Mouse (Mus musculus): Measurements from ENCODE around the gene Hdac5.
"Not testable (repeated sequence)": the region's sequence is repeated elsewhere in the genome, so short reads cannot be mapped to it uniquely, and the experiment has no call there.

Gene Hdac5

GRCm38 (mm10) chr11:102185677-102186076 is 44.3 kb downstream of the Hdac5 start:
- DNase-seq (ENCODE audit: low spot score in 2 of 2), result no peak

GRCm38 (mm10) chr11:102184646-102185495 is 45.1 kb downstream of the Hdac5 start, which contains the start of gene Lsm12:
TSS of gene Lsm12 (minus strand) at chr11:102185296.
- DNase-seq (ENCODE audit: low spot score in 2 of 2), result peak; percentile 76 to 87

- no peak for DNase-seq (ENCODE audit: low spot score in 2 of 2)
Measured at GRCm38 (mm10) chr11:102184253-102184645, 45.7 kb downstream of the Hdac5 start.

GRCm38 (mm10) chr11:102179836-102180235 is 50.1 kb downstream of the Hdac5 start:
- DNase-seq (ENCODE audit: low spot score in 2 of 2), result no peak

- no peak for DNase-seq (ENCODE audit: low spot score in 2 of 2)
Measured at GRCm38 (mm10) chr11:102168689-102169088, 61.3 kb downstream of the Hdac5 start.

- DNase-seq (ENCODE audit: low spot score in 2 of 2), result no peak
Measured at GRCm38 (mm10) chr11:102167539-102167938, 62.4 kb downstream of the Hdac5 start.

- no peak for DNase-seq (ENCODE audit: low spot score in 2 of 2)
Measured at GRCm38 (mm10) chr11:102165971-102166722, 63.8 kb downstream of the Hdac5 start.

- DNase-seq (ENCODE audit: low spot score in 2 of 2), result no peak
Measured at GRCm38 (mm10) chr11:102159781-102160180, 70.2 kb downstream of the Hdac5 start.

GRCm38 (mm10) chr11:102158024-102158423 is 71.9 kb downstream of the Hdac5 start:
- not testable (repeated sequence) for DNase-seq (ENCODE audit: low spot score in 2 of 2)

GRCm38 (mm10) chr11:102156786-102157089 is 73.2 kb downstream of the Hdac5 start:
- DNase-seq (ENCODE audit: low spot score in 2 of 2), result no peak

GRCm38 (mm10) chr11:102156039-102156785 is 73.8 kb downstream of the Hdac5 start, which contains the start of gene Tmem101:
TSS of gene Tmem101 (minus strand) at chr11:102156404.
- peak; percentile 79 to 80 for DNase-seq (ENCODE audit: low spot score in 2 of 2)

GRCm38 (mm10) chr11:102147213-102147989 is 82.6 kb downstream of the Hdac5 start:
- DNase-seq (ENCODE audit: low spot score in 2 of 2), result no peak

- no peak for DNase-seq (ENCODE audit: low spot score in 2 of 2)
Measured at GRCm38 (mm10) chr11:102146531-102146930, 83.4 kb downstream of the Hdac5 start.

- no peak for DNase-seq (ENCODE audit: low spot score in 2 of 2)
Measured at GRCm38 (mm10) chr11:102146005-102146404, 84.0 kb downstream of the Hdac5 start.

GRCm38 (mm10) chr11:102145471-102146001 is 84.4 kb downstream of the Hdac5 start, which contains the start of gene Nags:
TSS of gene Nags (plus strand) at chr11:102145513.
- DNase-seq (ENCODE audit: low spot score in 2 of 2), result no peak

GRCm38 (mm10) chr11:102144957-102145470 is 85.0 kb downstream of the Hdac5 start:
- DNase-seq (ENCODE audit: low spot score in 2 of 2), result no peak
